Mouse (Mus musculus) kidney, adult 2 months (tissue): ENCODE data around the gene Eif2b3.

Experiments
- CTCF ChIP-seq: fragments of 200-500 bp; conservative IDR thresholded peaks from 2 replicates; pipeline ENCODE4 v1.5.1; 2011; ENCODE audit warnings: low read depth, mild to moderate bottlenecking, control low read depth, low read length, moderate library complexity, mixed read lengths; ENCODE audit not compliant: insufficient read depth, insufficient read length
- POLR2A ChIP-seq: fragments of 200-500 bp; IDR thresholded peaks from one replicate; pipeline ENCODE4 v1.6.1; 2011; ENCODE audit warnings: low read depth, low read length, control low read depth

DNA sequence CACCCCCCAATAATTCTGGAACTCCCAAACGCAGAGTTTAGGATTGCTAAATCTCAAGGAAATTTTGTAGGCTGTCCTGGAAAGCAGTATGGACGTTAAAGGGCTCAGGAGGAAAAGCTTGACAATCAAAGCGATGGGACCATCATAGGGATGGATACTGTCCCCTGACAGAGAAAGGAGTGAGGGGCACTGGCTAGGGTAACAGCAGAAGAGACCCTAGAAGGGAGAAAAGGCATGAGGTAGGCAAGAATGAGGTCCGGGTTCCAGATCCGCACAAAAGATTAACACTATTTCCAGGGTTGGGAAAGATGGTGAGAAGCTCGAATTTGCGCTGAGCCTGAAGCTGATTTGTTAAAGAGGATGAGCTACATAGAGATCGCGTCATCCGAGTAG is 100.8 kb downstream of the Eif2b3 start:
- TF ChIP-seq CTCF = no peak
- no peak for TF ChIP-seq POLR2A
